Mouse (Mus musculus): Measurements from ENCODE around the gene Kctd2. TPM values are rescaled to one million over a fixed set of nuclear protein-coding genes. Genes with fewer than 3 reads are reported as not detected.

The Kctd2 gene
- polyA plus RNA-seq, 1 experiment from 2014 or later, result 33.0 TPM

DNA sequence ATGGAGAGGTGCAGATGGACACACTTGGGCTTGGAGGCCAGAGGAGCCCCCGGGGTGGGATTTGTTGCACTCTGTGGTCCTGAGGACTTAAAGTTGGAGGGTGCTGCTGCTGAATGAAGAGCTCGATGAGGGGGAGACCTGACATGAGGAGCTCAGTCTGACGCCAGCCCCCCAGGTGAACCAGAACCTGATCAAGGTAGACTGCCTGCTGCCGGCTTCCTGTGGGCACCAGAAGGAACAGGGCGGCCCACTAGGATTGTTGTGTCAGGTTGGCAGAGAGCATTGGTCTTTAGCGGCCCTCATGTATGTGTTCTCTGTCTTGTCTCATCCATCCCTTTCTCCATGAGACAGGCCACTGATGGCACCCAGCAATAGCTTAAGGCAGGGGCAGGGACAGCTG lies 14.2 kb upstream of the Kctd2 start:
- Histone ChIP-seq H3K27ac (no peak overlapping the region), H3K4me2 (replicated peaks) (no peak overlapping the region), H3K4me1 (peaks cover 44% of the 10 kb centered on the region), H3K4me3 (no peak overlapping the region), H3K9ac (no peak overlapping the region), H3K27me3 (no peaks in the 10 kb centered on the region), H3K36me3 (peaks cover 33% of the 10 kb centered on the region), H3K9me3 (replicated peaks) (no peaks in the 10 kb centered on the region)
- WGBS, result 100% methylated on average over 6 of the region's 6 CpGs
- no peak for ATAC-seq (ENCODE audit: low FRiP score)

DNA sequence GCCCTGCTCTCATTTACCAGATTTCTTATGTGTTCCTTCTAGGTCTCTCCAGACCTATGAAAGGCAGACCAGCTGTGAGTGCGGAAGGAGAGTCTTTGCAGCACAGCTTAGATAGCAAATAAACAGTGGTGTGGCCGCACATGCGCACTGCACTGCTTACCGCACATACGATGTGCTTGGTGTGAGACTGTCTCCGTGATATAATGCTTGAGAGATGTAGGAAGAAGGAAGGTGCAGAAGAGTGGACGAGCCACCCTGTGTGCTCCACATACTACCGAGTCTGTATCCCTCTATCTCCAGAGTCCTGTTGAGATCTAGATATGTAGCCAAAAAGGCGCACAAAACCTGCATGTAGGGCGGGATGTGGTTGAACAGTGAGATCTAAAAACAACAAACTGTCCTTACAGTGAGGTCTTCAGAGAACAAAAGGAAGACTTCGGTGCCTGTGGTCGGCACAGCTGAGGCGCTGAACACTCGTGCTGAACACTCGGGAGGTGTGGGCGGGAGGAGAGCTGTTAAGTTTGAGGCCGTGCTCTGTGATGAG lies 13.0 kb upstream of the Kctd2 start:
- Histone ChIP-seq H3K9me3 (replicated peaks) (no peaks in the 10 kb centered on the region), H3K9ac (no peak overlapping the region), H3K27ac (no peak overlapping the region), H3K4me1 (peaks cover 51% of the 10 kb centered on the region), H3K27me3 (no peaks in the 10 kb centered on the region), H3K4me3 (no peak overlapping the region), H3K36me3 (peaks cover 34% of the 10 kb centered on the region), H3K4me2 (replicated peaks) (no peak overlapping the region)
- 95% methylated on average over 17 of the region's 17 CpGs for WGBS
- ATAC-seq (ENCODE audit: low FRiP score), result no peak

DNA sequence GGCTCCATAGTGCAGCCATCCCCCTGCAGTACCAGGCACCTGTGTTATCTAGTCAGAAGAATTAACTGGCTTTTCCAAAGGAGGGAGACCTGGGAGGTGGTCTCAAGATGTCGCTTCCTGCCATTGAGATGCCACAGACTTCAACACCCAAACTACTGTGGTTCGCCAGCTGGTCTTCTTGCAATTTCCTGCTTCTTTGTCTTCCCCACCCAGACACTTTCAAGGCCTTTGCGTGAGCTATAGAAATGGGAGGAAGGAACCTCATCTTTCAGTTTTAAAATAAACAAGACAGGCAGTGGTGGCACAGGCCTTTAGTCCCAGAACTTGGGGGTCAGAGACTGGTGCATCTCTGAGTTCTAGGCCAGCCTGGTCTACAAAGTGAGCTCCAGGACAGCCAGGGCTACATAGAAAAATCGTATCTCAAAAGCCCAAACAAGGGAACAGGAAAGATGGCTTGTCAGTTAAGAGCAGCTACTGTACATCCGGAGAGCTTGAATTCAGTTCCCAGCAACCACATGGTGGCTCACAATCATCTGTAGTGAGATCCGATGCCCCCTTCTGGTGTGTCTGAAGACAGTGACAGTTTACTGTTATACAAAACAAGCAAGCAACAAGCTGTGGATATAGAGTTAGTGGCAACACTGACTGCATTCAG lies 11.5 kb upstream of the Kctd2 start:
- WGBS, result 79% methylated on average over 6 of the region's 6 CpGs
- Histone ChIP-seq H3K4me3 (no peak overlapping the region), H3K27ac (peak overlapping the region; percentile 85), H3K9me3 (replicated peaks) (no peaks in the 10 kb centered on the region), H3K4me1 (peaks cover 60% of the 10 kb centered on the region), H3K27me3 (no peaks in the 10 kb centered on the region), H3K4me2 (replicated peaks) (no peak overlapping the region), H3K9ac (no peak overlapping the region), H3K36me3 (peaks cover 34% of the 10 kb centered on the region)
- ATAC-seq (ENCODE audit: low FRiP score), result no peak

DNA sequence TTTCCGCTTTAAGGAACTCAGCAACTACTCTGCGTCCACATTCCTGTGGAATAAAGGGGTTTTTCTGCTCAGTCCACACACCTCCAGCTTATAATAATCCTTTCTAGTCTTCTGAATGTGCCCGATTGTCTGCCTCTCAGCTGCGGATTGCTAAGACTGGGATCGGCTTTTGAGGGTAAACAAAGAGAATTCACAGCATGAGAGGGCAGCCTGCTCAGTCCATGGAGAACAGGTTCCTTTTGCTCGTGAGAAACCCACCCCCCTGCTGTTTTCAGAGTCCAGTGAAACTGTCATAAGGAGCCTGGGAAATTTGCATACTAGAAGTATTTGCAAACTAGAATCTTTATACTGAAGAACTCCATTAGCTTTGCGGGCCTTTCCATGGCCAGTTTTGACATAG lies 10.4 kb upstream of the Kctd2 start:
- no peaks in the 10 kb centered on the region for H3K27me3 ChIP-seq
- ATAC-seq (ENCODE audit: low FRiP score), result peak; percentile 33
- no peak overlapping the region for H3K4me3 ChIP-seq
- 0 out of 2 replicates have a peak overlapping the region, but pooled peaks have one; percentile 32 for H3K9ac ChIP-seq
- 35% methylated on average over 7 of the region's 7 CpGs for WGBS
- peak overlapping the region; percentile 85 for H3K27ac ChIP-seq
- peak overlapping the region; percentile 9; the same call in 1 of the 2 replicates for H3K4me2 ChIP-seq (replicated peaks)
- H3K4me1 ChIP-seq, result peaks cover 59% of the 10 kb centered on the region
- H3K36me3 ChIP-seq, result peaks cover 34% of the 10 kb centered on the region
- H3K9me3 ChIP-seq (replicated peaks), result no peaks in the 10 kb centered on the region

DNA sequence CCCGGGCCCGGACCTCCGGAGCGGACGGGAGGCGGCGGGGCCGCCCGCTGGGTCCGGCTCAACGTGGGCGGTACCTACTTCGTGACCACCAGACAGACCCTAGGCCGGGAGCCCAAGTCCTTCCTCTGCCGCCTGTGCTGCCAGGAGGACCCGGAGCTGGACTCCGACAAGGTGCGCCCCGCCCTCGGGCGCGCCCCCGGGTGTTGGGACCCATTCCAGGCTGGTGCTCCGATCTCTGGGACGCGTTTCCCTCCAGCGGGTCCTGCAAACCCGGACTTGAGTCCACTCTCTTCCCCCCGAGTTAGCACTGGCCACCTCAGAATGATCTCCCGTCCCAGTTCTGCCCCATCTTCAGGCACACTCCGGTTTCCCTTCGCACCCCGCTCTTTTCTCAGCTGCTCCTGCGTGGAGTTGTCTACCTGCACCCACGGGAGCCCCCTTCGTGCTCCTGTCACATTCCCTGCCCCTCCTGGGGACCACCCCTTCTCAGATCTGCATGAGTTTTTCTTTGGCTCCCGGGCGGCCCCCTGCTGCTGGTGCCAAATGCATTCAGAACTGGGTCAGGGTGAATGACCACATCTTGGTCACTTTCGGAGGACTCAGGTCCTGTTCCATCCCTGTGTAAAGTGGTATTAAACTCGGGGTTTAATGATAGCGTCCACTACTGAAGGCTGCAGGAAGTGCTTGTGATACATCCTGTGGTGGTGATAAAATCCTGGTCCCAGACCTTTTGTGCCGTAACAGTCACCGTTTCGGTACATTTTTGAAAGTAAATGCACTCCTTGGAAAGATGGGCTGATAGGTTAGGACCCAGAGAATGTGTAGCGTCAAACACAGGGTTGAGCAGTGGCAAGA lies 635 bp downstream of the Kctd2 start:
- Histone ChIP-seq H3K9ac (peak overlapping the region; percentile 98), H3K4me1 (peaks cover 23% of the 10 kb centered on the region), H3K27ac (peak overlapping the region; percentile 94), H3K9me3 (replicated peaks) (no peaks in the 10 kb centered on the region), H3K36me3 (peaks cover 42% of the 10 kb centered on the region), H3K27me3 (no peaks in the 10 kb centered on the region), H3K4me3 (peak overlapping the region; percentile 97), H3K4me2 (replicated peaks) (peak overlapping the region; percentile 98)
- WGBS, result 3% methylated on average over 39 of the region's 45 CpGs
- peak; percentile 73 for ATAC-seq (ENCODE audit: low FRiP score)

DNA sequence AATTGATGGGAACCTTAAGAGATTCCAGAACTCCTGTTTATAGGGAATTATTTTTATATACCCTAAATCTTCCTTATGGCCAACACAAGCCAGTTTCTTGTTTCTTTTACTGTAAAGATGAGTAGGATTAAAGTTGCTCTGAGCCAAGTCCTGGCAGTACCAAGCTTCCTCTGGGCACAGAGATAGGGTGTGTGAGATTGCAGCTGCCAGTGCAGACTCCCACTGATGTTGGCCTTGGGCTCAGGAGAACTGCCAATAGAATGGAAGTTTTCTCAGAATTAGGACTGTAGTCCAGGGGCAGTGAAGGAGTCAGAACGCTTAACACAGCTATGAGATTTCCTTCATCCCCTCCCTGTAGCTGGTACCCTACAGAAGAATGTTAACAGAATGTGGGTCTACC lies 1.4 kb downstream of the Kctd2 start:
- WGBS, result 64% methylated on average over 1 of the region's 1 CpGs
- H3K27ac ChIP-seq, result no peak overlapping the region
- H3K4me2 ChIP-seq (replicated peaks), result peak overlapping the region; percentile 98
- peaks cover 23% of the 10 kb centered on the region for H3K4me1 ChIP-seq
- no peak for ATAC-seq (ENCODE audit: low FRiP score)
- no peaks in the 10 kb centered on the region for H3K9me3 ChIP-seq (replicated peaks)
- peaks cover 42% of the 10 kb centered on the region for H3K36me3 ChIP-seq
- peak overlapping the region; percentile 24; the same call in 1 of the 2 replicates for H3K9ac ChIP-seq
- H3K4me3 ChIP-seq, result no peak overlapping the region; the same call in 1 of the 2 replicates
- no peaks in the 10 kb centered on the region for H3K27me3 ChIP-seq

DNA sequence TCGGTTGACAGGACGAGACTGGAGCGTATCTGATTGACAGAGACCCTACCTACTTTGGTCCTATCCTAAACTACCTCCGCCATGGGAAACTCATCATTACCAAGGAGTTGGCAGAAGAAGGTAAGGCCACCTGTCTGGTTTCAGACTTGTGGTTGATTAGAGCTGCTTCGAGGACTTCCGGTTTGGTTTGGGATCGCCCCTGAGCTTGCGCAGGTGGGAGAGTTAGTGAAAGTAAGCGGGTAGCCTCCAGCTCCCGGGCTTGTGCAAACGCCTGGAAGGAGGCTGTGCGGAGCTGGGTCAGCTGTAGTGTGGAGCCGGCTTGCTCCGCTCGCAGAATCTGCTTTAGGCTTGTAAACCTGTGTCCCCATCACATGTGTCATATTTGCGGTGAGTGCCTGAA lies 2.0 kb downstream of the Kctd2 start:
- H3K36me3 ChIP-seq, result peaks cover 39% of the 10 kb centered on the region

DNA sequence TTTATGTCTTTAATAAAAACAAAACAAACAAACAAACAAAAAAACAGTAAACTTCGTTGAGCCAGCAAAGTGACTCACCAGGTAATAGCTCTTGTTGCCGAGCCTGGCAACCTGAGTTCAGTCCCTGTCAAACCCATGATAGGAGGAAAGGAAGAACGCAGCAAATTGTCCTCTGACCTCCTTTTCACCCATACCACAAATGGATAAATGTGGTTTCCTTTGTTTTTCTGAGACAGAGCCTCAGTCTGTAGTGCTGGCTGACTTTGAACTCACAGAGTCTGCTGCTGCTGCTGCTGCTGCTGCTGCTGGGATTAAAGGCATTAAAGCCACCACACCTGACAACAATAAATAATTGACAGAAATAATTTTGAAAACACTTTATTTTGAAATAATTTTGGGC lies 3.2 kb downstream of the Kctd2 start:
- no peak overlapping the region for H3K4me2 ChIP-seq (replicated peaks)
- H3K9me3 ChIP-seq (replicated peaks), result no peaks in the 10 kb centered on the region
- peaks cover 35% of the 10 kb centered on the region for H3K36me3 ChIP-seq
- no peak overlapping the region for H3K27ac ChIP-seq
- H3K4me1 ChIP-seq, result peaks cover 30% of the 10 kb centered on the region
- no peak overlapping the region for H3K9ac ChIP-seq
- H3K27me3 ChIP-seq, result no peaks in the 10 kb centered on the region
- 90% methylated on average over 3 of the region's 3 CpGs for WGBS
- ATAC-seq (ENCODE audit: low FRiP score), result no peak
- no peak overlapping the region for H3K4me3 ChIP-seq

More for the DNA sequence above, 2.0 kb downstream of the Kctd2 start:
- Histone ChIP-seq H3K4me3 (no peak overlapping the region), H3K9me3 (replicated peaks) (no peaks in the 10 kb centered on the region), H3K4me1 (peaks cover 23% of the 10 kb centered on the region), H3K9ac (0 out of 2 replicates have a peak overlapping the region, but pooled peaks have one; percentile 24), H3K27me3 (no peaks in the 10 kb centered on the region), H3K27ac (no peak overlapping the region), H3K4me2 (replicated peaks) (peak overlapping the region; percentile 98; the same call in 1 of the 2 replicates)
- no peak for ATAC-seq (ENCODE audit: low FRiP score)
- 91% methylated on average over 16 of the region's 16 CpGs for WGBS

DNA sequence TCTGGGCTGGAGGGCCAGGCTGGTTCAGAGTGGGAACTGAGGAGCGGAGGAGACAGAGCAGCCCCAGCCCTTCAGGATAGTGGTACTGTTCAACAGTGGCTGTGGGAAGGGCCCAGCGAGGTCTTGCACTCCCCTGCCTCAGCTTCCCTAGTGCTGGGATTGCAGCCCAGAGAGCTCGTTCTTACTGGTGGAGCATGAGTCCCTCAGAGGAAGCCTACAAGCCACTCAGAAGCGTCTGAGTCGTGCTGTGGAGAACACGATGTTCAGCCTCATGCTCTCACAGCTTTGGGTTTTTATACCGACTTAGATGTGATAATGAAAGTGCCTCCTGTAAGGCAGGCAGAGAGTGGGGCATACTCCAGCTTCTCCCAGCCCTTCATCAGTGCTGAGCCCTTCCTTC lies 4.7 kb downstream of the Kctd2 start:
- H3K4me1 ChIP-seq, result peaks cover 20% of the 10 kb centered on the region
- H3K9ac ChIP-seq, result no peak overlapping the region
- ATAC-seq (ENCODE audit: low FRiP score), result no peak
- peaks cover 46% of the 10 kb centered on the region for H3K36me3 ChIP-seq
- H3K4me3 ChIP-seq, result no peak overlapping the region
- H3K27ac ChIP-seq, result no peak overlapping the region
- H3K9me3 ChIP-seq (replicated peaks), result no peaks in the 10 kb centered on the region
- no peaks in the 10 kb centered on the region for H3K27me3 ChIP-seq
- WGBS, result 85% methylated on average over 7 of the region's 7 CpGs
- no peak overlapping the region for H3K4me2 ChIP-seq (replicated peaks)

DNA sequence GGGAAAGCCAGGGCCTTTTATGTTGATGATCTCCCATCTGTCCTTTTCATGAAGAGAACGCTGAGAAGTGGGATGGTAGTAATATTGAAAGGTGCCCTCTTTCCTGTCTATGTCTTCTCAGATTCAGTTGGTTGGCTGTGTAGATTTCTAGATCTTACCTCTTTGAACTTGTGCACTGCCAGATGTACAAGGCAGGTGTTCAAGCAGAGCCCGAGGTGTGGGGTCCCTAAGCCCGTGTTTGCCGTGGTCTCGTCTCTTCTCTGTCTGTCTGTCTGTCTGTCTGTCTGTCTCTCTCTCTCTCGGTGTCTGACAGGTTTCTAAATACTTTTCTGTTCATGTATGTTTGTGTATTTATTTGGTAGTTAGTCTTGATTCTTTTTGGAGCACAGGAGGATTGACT lies 5.7 kb downstream of the Kctd2 start:
- peaks cover 56% of the 10 kb centered on the region for H3K36me3 ChIP-seq
- ATAC-seq (ENCODE audit: low FRiP score), result no peak
- H3K4me3 ChIP-seq, result no peak overlapping the region
- H3K4me2 ChIP-seq (replicated peaks), result no peak overlapping the region
- H3K4me1 ChIP-seq, result peaks cover 18% of the 10 kb centered on the region
- H3K27ac ChIP-seq, result no peak overlapping the region
- no peak overlapping the region for H3K9ac ChIP-seq
- WGBS, result 88% methylated on average over 6 of the region's 6 CpGs
- no peaks in the 10 kb centered on the region for H3K9me3 ChIP-seq (replicated peaks)
- no peaks in the 10 kb centered on the region for H3K27me3 ChIP-seq

DNA sequence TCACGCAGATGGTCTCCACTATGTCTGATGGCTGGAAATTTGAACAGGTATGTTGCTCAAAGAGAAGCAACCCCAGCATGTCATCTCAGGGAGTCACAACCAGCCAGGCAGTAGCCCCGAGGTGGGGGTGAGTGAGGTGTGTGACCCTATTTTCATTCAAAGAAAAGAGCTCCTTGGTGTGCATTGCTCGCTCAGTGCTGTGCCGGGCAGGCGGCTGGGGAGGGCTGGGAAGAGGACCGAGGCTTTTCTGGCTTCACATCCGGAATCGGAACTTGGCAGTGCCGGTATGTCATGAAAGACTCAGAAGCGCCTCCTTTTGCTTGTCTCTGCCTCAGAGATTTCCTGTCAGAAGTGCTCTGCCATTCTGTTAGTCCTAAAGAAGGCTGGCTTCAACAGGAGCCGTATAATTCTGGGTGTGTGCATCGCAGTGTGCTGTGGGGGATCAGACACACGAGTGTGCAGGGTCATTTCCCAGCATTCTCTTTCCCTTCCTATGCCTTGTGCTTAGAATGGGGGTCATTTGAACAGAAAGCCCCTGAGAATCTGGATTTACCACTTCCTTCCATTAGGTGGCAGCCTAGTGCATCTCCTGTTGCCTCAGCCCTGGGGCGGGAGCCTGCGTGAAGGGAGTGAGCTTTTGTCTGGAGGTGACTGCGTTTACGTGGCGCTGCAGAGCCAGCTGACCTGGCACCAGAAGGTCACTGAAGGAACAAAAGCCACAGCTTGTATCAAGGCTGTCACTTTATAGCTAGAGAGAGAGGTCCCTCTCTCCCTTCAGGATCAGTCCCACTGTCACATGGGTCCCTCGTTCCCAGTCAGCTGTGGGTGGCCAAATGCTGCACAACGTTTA lies 7.8 kb downstream of the Kctd2 start:
- Histone ChIP-seq H3K4me1 (peaks cover 7% of the 10 kb centered on the region; the same call in 1 of the 2 replicates), H3K9me3 (replicated peaks) (no peaks in the 10 kb centered on the region), H3K4me3 (no peak overlapping the region), H3K27ac (peak overlapping the region; percentile 37; the same call in 1 of the 2 replicates), H3K27me3 (no peaks in the 10 kb centered on the region), H3K36me3 (peaks cover 76% of the 10 kb centered on the region), H3K4me2 (replicated peaks) (peak overlapping the region; percentile 29), H3K9ac (0 out of 2 replicates have a peak overlapping the region, but pooled peaks have one; percentile 39)
- peak; percentile 52; the same call in 1 of the 2 replicates for ATAC-seq (ENCODE audit: low FRiP score)
- 31% methylated on average over 20 of the region's 20 CpGs for WGBS
